Mouse (Mus musculus) heart, adult 10 weeks (tissue): ENCODE data around the gene 4933425L06Rik. TPM values are rescaled to one million over a fixed set of nuclear protein-coding genes. Genes with fewer than 3 reads are reported as not detected.

Source experiments
- polyA plus RNA-seq: library from polyadenylated mRNA; stranded (reverse); fragments of 350-450 nt; fragmentation: Illumina TruSeq; extraction: RNeasy Lipid Tissue Mini Kit (QIAGEN cat#74804); gene quantifications from one replicate; pipeline ENCODE4 v1.2.3, GENCODE M21; 2014; ENCODE audit warnings: low read depth, low replicate concordance

4933425L06Rik gene
- polyA plus RNA-seq, result not detected

GRCm38 (mm10) chr13:105081862-105082261 lies at the start of gene 4933425L06Rik:
4933425L06Rik (plus strand) TSS chr13:105082122.

GRCm38 (mm10) chr13:105054181-105054940 lies 27.6 kb upstream of the 4933425L06Rik start, which contains the start of gene Rgs7bp:
Rgs7bp (minus strand) TSS chr13:105054930.

Other genes with a start within 250 kb of the 4933425L06Rik start
- not detected for gene Shisal2b, start 218.2 kb upstream of the 4933425L06Rik start, polyA plus RNA-seq
- gene Rgs7bp, start 27.2 kb upstream of the 4933425L06Rik start, polyA plus RNA-seq, result 3.4 TPM
- gene Rnf180, start 212.7 kb downstream of the 4933425L06Rik start, polyA plus RNA-seq, result 0.39 TPM